Mouse (Mus musculus) CH12F3 (cell line): Measurements from ENCODE around the gene Kdm4a.

Experiments
- in situ Hi-C: fragments of 300-500 bp; cut with MboI; formaldehyde crosslinking; loops from 2 replicates; pipeline ENCODE4 v1.14.3; 2020; ENCODE audit warnings: low sequenced_read_pairs

The Kdm4a gene

DNA sequence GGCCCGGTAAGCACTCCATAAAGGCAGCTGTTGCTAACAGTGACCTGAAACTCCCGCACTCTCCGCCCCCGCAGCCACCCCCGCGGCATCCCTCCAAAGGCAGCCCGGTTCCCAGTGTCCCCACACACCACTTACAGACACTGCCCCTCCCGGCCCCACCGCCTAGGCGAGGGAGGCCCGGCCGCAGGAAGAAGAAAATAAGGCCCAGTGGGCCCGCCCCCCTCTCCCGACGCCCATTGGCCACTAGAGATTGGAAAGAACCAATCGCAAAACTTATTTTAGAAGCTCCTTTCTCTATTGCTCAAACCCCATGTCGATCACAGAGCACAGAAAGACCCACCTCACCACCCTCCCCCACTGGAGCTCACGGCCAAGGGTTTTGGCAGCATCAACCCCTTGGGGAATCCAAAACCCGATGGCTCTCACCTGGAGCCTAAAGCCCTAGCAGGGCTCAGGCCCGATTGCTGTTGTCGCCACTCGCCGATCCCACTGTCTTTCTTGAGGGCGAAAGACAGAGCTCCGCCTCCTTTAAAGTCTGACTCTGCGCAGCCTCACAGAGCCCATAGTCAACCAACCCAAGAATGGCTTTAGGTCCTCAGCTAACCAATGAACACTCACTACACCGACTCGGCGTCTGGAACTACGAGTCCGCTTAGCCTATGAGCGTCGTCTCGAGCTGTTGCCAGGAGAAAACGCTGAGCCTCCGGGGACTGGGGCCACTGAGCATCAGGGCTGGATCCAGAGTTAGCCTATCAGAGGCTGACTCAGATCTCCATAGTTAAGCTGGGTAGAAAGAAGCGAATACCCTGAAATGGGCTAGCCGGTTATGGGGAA, at the start of gene Kdm4a:
Gene Kdm4a, minus strand, starts transcription at position 577 of the 834 bp plus-strand sequence.
- in situ Hi-C loops: no loop called here

DNA sequence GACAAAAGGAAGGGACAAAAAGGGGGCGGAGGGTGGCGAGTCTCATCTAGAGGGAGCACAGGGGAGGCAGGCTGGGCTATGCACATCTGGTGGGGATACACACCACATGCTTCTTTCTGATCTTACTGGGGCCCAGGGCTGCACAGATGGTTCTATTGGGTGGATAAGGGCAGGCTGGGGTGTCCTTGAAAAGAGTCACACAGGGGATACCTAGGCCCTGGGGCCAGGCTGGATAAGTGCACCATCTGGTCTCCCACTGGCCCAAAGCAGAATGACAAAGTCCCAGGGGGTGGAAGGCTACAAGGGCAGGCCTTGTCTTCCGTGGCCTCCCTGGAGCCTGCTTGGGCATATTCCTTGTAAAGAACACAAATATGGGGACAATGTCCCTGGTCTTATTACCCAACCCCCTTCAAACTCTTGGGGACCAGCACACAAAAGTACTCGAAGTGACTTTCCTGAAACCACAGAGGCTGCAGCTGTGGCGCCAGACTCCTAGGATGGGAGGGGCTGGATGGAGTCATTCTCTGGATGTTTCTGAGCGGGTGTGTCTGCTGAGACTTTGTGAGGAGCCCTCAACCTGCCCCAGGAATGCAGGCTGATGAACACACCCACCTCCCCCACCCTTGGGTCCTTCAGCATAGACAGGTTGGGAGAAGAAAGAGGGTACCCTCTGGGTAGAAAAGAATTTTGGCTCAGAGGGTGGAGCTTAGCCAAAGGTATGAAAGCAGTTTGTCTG, 49.4 kb upstream of the Kdm4a start:
- in situ Hi-C loops: no loop called here

DNA sequence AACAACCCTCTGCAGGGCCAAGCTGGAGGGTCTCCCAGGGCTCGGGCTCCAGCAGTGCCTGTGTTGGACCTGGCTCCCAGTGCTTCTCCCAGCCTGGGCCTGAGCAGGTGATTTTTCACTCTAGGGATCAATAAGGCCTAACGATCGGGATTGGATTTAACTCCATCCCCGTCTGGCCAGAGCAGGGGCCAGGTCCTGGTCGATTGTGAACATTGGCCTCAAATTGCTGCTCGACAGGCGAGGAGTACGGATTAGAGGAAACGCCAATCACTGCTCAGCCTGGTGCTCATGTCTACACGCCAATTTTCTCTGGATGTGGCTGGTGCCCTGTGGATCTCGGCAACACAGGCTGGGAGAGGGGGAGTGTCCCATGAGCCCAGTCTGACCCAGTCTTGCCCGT, 47.6 kb upstream of the Kdm4a start:
- in situ Hi-C loops: no loop called here

DNA sequence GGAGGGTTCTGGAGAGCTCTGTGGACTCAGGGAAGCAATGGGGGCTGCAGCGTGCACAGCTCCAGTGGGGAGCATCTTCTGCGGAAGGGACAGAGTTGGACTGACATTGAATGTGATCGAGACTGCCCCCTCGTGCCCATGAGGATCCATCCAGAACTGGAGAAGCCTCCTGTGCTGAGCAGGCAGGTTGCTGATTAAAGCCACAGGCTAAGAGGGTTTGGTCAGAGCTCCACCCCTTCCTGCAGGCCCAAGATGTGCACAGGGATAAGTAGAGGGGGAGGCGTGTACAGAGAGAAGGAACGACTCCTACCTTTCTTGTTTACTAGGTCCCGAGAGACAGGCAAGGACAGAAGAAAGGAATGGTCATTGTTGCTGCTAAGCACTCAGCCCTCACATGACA, 41.4 kb upstream of the Kdm4a start:
- in situ Hi-C loops: no loop called here

DNA sequence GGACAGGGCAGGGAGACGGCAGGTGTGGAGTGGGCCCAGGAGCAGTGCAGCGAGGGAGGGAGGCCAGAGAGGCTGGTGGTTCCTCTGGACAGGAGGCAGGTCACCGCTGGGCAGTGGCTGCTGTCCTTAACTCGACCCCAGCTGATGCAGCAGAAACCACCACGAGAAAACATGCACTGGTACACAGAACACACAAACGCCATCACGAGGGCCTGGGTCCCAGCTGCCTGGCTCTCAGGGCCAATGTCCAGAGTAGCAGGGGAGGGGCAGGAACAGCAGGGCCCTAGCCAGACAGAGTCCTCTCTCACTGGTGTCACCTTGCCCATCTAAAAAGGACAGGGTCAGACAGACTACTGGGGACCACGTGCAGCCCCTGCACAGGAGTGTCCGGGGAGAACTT, 40.9 kb upstream of the Kdm4a start:
- in situ Hi-C loops: no loop called here

DNA sequence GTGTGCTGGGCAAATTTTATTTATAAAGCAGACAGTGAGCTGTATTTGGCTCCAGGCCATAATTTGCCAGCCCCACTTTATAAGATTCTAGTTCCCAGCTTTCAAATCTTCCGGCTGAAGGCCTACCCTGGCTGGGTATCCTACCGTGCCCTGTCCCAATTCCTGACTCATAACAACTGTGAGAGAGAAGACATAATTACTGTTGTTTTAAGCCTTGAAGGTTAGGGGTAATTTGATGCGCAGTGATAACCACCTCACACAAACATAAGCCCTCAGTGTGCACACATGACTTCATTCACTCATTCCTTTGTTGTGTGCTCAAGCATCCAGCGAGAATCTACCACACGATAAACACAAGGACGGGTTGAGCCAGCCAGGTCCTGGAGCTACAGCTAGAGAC, 39.6 kb upstream of the Kdm4a start:
- in situ Hi-C loops: no loop called here

DNA sequence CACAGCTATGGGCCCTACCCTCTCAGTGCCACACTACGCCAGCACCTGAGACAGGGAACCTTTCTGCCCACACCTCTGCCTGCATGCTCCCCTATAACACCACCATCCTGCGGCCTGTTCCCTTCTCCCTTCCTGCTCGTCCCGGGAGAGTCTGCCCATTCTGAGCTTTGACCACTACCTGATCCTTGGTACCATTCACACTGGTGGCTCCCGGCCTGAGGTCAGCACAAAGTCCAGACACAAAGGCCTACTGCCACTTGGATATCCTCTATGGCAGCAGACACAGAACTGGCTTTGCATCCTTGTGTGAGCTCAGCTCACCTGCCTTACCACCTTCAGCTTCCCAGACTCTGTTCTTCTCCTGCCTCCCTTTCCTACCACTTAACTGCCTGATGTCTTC, 38.7 kb upstream of the Kdm4a start:
- in situ Hi-C loops: no loop called here

DNA sequence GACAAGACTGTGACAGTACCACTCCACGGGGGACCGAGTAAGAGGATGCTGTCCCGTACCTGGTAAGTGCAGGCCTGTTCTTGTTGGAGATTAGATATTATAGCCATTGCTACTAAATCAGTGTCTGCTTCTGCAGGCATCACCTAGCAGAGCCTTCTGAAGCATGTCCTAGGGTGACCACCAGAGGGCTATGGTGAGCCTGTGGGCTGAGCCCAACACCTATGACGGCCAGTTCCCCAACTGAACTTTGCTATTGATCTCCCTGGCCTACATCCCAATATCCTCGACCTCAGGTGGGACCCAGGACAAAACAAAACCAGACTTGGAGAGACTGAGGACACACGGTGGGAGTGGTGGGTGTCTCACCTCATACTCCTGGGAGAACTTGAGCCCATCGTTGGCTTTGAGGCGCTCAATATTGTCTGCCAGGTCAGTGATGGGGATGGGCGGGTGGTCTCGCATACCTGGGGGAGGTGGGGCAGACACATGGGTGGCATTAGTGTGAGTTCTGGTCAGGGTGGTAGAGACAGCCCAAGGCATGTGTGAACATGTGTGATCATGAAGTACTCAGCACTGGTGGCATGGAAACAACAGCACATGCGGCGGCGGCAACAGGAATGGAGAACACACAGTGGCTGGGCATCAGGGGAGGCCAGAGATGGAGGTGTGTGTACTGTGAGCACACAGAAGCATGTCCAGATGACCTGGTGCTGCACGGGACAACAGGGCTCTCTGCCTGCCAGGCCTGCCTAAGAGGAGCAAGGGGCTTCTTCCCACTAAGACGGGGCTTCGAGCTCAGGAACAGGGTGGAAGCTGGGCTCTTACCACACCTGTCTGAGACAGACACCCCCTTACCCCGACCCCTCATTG, 37.1 kb upstream of the Kdm4a start:
- in situ Hi-C loops: no loop called here

DNA sequence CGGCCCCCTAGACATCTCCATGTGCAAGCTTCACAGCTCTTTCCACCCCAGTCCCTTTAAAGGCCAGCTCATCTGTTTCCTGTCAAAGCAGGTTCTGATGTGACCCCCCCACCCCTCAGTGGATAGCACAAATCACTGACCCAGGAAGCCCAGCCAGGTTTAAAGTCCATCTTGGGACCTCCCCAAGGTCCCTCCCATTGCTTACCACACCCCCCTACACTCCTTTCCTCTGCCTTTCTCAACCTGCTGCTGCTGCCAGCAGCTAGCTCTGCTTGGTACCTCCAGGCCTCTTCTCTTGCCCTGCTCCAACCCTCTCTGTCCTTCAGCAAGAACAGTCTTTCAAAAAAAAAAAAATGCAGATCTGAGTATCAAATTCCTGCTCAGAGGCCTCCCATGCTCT, 35.0 kb upstream of the Kdm4a start:
- in situ Hi-C loops: no loop called here

DNA sequence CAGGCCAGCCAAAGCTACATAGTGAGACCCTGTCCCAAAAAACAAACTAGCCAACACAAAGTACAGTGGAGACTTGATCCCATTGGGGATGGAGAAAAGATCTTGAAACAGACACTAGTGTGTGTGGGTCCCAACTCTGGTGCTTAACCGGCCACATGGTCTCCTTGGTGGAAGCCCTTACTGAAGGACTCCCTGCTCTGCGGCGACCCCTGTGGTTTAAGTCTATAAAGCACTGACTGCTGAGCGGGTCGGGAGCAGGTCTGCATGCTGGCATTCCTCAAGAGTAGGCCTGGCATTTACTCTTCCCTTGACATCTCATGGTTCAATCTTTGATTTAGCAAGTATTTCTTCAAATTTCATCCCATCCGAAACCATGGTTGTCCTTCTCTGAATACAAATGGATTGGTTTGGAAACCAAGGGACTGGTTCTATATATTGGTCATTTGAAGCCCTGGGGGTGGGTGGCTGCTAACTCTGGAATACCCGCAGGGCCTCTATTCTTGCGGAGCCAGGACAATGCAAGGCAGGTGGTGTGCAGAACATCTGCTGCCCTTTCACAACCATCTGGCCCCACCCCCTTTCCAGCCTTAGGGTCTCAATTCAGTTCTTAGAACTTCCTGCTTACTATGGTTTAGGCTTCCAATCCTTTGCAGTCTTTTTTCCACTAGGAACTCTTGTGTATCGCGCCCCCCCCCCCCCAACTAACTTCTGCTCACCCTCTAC, 27.2 kb upstream of the Kdm4a start:
- in situ Hi-C loops: no loop called here

DNA sequence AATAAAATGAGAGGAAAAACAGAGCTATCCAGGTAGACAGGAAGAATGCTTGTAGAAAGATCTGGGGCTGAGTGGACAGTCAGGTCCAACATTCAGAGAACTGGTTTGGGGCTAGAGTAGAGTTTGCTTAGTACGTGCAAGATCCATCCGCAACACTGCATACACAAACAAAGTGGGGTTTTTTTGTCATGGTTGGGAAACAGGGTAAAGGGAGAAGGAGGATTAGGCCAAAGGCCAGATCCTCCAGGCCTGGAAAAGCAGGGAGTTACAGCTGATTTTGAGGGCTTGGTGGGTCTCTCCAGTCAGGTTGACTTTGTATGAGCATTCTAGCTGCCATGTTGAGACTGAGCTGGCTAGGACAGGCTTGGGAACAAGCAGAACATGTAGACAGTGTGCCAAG, 26.1 kb upstream of the Kdm4a start:
- in situ Hi-C loops: no loop called here

DNA sequence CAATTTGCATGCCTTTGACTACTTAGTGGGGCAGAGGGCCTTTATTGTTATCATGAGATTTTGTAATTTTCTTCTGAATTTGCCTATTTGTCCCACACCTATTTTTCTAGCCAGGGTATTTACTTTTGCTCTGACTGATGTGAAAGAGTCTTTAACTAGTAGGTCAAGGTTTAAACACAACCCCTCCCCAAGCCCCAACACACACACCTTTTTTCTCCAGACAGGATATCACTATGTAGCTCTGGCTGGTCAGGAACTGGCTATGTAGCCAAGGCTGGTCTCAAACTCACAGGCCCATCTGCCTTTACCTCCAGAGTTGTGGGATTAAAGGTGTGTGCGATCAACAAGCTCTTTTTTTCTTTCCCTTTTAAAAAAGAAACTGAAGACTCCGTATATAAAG, 19.2 kb upstream of the Kdm4a start:
- in situ Hi-C loops: no loop called here

DNA sequence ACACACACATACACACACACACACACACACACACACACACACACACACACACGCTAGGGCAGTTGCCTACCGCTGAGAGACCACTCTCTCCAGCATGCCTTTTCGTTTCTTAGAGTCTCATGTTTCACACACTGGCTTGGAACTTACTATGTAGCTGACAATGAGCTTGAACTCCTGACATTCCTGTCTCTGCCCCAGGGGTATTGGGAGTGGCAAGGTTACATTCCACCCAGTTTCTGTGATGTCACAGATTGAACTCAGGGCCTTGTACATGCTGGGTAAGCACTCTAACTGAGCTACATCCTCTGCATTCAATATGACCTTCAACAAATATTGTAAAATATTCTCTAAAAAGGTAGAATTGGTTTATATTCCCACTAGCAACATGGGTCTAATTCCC, 18.8 kb upstream of the Kdm4a start:
- in situ Hi-C loops: no loop called here

DNA sequence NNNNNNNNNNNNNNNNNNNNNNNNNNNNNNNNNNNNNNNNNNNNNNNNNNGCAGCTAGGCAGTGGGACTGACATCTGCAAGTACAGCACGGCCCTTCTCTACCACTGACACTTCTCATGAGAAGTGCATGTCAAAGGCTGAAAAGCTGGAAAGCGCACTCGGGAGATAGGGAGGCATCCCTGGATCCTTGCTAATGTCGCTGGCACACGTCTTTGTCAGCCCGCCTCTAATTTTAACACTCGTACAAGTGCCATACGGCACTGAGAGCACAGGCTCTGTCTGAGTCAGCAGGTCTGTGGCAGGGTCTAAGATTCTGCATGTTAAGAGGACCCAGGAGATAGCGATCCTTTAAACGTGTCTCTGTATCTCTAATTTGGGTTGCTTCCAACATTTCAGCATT, 16.3 kb upstream of the Kdm4a start:
- in situ Hi-C loops: no loop called here

DNA sequence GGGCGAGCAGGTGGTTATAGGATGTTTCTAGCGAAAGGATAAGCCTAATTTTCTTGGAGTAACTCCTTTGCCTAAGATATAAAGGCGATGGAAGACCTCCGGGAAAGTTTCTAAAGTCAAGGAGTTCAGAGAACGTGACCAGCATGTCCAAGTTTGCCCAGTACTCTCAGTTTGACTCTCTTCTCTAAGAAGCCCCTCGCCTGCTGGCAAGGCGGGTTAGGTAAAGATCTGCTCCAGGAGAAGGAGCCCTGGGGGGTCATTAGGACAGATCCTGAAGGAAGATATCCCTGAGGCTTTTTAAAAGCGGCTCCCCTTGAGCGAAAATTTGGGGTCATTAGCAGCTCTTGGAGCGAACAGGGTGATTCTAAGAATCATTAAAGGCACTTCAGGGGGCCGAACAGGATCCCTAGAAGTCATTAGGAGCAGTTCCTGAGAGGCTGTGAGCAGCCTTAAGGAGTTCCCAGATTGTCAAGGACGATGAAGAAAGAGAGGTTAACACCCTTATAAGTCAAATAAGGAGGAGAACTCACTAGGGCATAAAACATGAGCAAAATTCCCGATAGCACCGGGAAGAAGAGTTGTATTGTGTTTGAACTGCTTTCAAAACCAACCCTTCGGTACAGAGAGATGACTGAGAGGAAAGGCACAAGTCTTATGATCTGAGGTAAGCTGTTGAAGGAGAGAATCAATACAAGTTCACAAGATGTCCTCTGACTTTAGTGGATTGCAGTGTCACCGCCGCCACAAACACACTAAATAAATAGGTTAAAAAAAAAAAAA, 648 bp upstream of the Kdm4a start:
- in situ Hi-C loops: no loop called here

DNA sequence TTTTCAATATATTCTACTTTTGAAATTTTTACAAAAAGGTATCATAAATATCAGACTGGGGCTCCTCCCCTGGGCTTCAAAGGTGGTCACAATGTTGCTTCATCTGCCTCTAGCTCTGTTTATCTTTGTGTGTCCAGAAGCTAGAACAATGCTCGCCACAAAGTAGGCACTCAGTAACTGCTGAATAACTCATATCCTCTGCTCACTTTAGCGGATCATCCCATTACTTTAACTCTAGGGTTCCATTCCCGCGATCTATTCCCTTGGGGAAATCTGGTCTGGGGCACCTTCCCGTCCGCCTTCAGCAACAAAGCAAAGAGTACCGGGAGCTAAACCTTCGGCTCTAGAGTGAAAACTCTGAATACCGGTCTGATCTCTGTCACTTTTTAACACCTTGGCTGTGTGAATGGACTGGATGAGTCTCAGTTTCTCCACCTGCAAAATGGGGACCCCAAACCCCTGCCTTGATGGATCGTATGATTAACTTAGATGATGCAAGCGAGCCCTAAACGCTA, 834 bp downstream of the Kdm4a start:
- in situ Hi-C loops: no loop called here

DNA sequence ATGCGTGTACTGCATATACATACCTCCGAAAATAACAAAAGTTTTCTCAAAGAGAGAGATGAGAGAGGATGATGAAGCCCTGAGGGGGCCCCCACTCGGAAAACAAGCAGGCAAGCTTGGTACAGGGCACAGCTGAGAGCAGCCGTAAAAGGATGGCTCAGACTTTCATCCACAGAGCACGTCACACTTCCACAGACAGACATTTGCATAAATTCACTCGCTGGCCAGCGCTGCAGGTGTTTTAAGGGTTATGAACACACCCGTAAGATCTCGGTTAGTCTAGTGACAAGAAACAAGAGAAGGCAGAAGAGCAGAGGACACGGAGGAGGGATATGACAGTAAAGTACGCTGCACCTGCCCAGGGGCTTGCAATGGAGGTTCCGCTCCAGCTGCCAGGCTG, 7.4 kb downstream of the Kdm4a start:
- in situ Hi-C loops: no loop called here

DNA sequence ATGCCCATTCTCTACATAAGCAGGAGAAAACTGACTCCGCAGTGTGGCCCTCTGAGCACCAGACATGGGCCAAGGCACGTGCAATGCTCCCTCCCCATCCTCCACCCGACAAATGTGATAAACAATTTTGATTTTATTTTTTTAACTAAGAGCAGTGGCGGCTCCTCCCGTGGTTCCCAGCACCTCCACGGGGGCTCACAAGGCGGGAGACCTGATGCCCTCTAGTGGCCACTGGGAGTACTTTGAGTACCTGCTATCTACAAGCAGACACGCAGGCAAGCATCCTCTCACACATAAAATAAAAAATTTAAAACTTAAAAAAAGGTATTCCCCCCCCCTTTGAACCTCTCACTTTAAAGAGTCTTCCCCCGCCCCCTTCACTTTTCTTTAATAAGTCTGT, 8.8 kb downstream of the Kdm4a start:
- in situ Hi-C loops: no loop called here

DNA sequence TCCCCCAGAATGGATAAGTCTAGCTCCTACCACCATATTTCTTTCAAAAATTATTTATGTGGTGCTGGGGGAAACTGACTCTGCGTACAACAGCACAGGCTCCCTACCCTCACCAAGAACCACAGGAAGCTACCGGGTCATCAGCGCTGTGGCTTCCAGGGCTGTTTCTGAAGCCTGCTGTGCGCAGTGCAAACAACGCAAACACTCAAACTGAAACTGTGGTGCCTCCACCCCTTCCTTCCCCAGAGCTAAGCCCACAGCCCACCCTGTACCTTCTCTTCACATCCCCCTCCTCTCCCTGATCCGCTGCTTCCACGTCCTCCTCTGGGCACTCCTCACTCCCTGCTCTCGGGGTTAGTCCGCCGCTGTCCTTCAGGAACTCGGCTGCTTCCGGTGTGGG, 17.7 kb downstream of the Kdm4a start:
- in situ Hi-C loops: no loop called here

DNA sequence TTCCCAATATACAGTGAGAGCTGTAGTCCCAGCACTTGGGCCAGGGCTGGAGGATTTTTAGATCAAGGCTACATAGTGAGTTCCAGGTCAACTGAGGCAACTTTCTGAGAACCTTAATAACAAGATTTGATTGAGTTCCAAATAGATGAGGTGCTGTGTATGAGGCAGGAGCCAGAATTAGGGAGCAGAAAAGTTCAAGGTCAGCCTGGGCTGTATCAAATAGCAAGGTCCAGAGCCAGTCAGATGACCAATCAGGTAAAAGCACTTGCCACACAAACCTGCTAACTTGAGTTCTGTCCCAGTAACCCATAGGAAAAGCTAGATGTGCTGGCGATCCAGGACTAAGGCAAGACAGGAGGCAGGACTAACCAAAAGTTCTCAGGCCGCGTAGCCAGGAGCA, 22.2 kb downstream of the Kdm4a start:
- in situ Hi-C loops: no loop called here
